Mouse (Mus musculus): ENCODE measurements at regions not wholly inside any gene's neighbourhood (a gene's known extent, or its start where the extent isn't known, plus 50 kb on each side); places are given as distances from the start of the nearest gene placed in this dataset.

DNA sequence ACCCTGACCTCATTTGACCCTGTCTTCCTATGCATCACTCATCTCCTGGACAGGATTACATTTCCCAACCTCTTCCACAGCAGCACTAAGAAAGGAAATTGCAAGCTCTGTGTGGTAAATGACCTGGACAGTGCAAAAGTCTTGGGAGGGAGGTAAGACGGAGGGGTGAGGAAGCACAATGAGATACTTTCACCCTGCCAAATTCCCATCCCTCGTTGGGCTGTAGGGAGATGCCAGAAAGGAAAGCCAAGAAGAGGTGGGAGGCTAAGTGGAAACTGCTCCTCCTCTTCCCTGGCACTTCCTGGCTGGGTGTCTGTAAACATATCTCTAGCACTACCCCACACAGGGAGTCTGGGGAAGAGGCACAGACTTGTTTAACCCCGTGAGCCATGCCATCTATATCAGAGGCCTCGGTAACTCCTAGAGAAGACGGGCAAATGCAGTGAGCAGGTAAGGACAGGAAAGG lies 274.2 kb downstream of the Gm11361 start:
- Histone ChIP-seq H3K4me2 (ENCODE audit: insufficient read depth, low read depth, poor library complexity, severe bottlenecking) (no peak overlapping the region), H3K79me2 (replicated peaks; ENCODE audit: control insufficient read depth, extremely low read depth, insufficient read depth, poor library complexity, severe bottlenecking) (no peaks in the 10 kb centered on the region), H3K4me1 (ENCODE audit: control insufficient read depth in 1 of 2, insufficient read depth in 2 of 2) (no peaks in the 10 kb centered on the region), H3K36me3 (replicated peaks in 1 of 2; ENCODE audit: control insufficient read depth in 1 of 2, insufficient read depth in 1 of 2, low read length in 1 of 2) (no peaks in the 10 kb centered on the region), H3K9ac (ENCODE audit: insufficient read depth, low read depth) (no peak overlapping the region), H3K27me3 (replicated peaks) (no peaks in the 10 kb centered on the region), H3K27ac (ENCODE audit: insufficient read depth, low read depth) (no peak overlapping the region), H3K9me3 (replicated peaks; ENCODE audit: low read length) (peaks cover 6% of the 10 kb centered on the region), H3K4me3 (replicated peaks in 1 of 3; ENCODE audit: low read depth in 2 of 3, low read length in 2 of 3, poor library complexity in 1 of 3) (no peak overlapping the region)
- no peak for DNase-seq (ENCODE audit: extremely low read depth)
- dilution Hi-C loops (cut with MboI; ENCODE audit: extremely low pct_ligation_motif_present, extremely low pct_unique_long_range_greater_than_20kb, low sequenced_read_pairs) = no loop called here
- TF ChIP-seq PAX5 (IDR thresholded peaks at IDR 0.05; ENCODE audit: low read length) (no peak), UBTF (IDR thresholded peaks at IDR 0.05; ENCODE audit: low read depth, low read length) (no peak), ZNF384 (IDR thresholded peaks at IDR 0.05; ENCODE audit: low read depth, low read length) (no peak), MEF2A (IDR thresholded peaks at IDR 0.05; ENCODE audit: borderline replicate concordance, low read depth, low read length) (no peak), USF1 (IDR thresholded peaks at IDR 0.05; ENCODE audit: low read depth, low read length) (no peak), EP300 (IDR thresholded peaks at IDR 0.05; ENCODE audit: low read length) (no peak), USF2 (conservative IDR thresholded peaks at IDR 0.05; ENCODE audit: low read depth, low read length) (no peak), TBP (conservative IDR thresholded peaks at IDR 0.05; ENCODE audit: low read depth, low read length) (no peak), POLR2AphosphoS2 (IDR thresholded peaks at IDR 0.05; ENCODE audit: low read depth, low read length) (no peak), HCFC1 (IDR thresholded peaks at IDR 0.05; ENCODE audit: low read depth, low read length) (no peak), RCOR1 (conservative IDR thresholded peaks at IDR 0.05; ENCODE audit: low read depth, low read length) (no peak), CHD1 (IDR thresholded peaks at IDR 0.05; ENCODE audit: low read depth, low read length) (no peak), SMC3 (IDR thresholded peaks at IDR 0.05; ENCODE audit: low read depth, low read length) (no peak), POLR2A (IDR thresholded peaks at IDR 0.05; ENCODE audit: low read depth, low read length) (no peak), JUN (IDR thresholded peaks at IDR 0.05; ENCODE audit: insufficient read depth, low read depth, low read length) (no peak)
- in situ Hi-C loops (cut with MboI; ENCODE audit: low pct_ligation_motif_present, low pct_unique_long_range_greater_than_20kb, low sequenced_read_pairs) = no loop called here

DNA sequence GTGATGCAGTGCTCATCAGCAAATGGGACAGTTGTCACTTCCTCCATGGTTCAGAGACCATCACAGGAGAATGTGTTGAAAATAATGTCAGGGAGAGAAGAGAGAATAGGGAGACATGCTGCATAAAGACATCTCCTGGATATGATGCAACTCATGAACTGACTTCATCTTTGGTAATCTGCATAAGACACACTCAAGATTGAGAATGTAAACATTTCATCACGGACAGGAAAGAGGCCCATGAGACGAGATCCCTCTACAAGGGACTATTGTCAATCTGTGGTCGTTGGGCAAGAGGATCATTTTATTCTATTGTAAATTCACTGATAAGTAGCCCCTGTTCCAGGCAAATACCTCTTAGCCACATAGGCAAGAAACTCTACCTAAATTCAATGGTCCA lies 273.6 kb downstream of the Gm11361 start:
- H3K79me2 ChIP-seq (replicated peaks; ENCODE audit: control insufficient read depth, extremely low read depth, insufficient read depth, poor library complexity, severe bottlenecking) = no peaks in the 10 kb centered on the region
- no peak overlapping the region for H3K27ac ChIP-seq (ENCODE audit: insufficient read depth, low read depth)
- peaks cover 6% of the 10 kb centered on the region for H3K9me3 ChIP-seq (replicated peaks; ENCODE audit: low read length)
- DNase-seq (ENCODE audit: extremely low read depth) = no peak
- dilution Hi-C loops (cut with MboI; ENCODE audit: extremely low pct_ligation_motif_present, extremely low pct_unique_long_range_greater_than_20kb, low sequenced_read_pairs) = no loop called here
- H3K9ac ChIP-seq (ENCODE audit: insufficient read depth, low read depth) = no peak overlapping the region
- no peaks in the 10 kb centered on the region for H3K4me1 ChIP-seq (ENCODE audit: control insufficient read depth in 1 of 2, insufficient read depth in 2 of 2)
- in situ Hi-C loops (cut with MboI; ENCODE audit: low pct_ligation_motif_present, low pct_unique_long_range_greater_than_20kb, low sequenced_read_pairs) = no loop called here
- no peak overlapping the region for H3K4me3 ChIP-seq (replicated peaks in 1 of 3; ENCODE audit: low read depth in 2 of 3, low read length in 2 of 3, poor library complexity in 1 of 3)
- H3K36me3 ChIP-seq (replicated peaks in 1 of 2; ENCODE audit: control insufficient read depth in 1 of 2, insufficient read depth in 1 of 2, low read length in 1 of 2) = no peaks in the 10 kb centered on the region
- TF ChIP-seq BHLHE40 (IDR thresholded peaks at IDR 0.05; ENCODE audit: low read depth, low read length) = no peak
- no peak for TF ChIP-seq TCF12 (IDR thresholded peaks at IDR 0.05; ENCODE audit: low read depth, low read length)
- TF ChIP-seq EP300 (IDR thresholded peaks at IDR 0.05; ENCODE audit: low read length) = no peak
- no peak for TF ChIP-seq NELFE (IDR thresholded peaks at IDR 0.05; ENCODE audit: low read depth, low read length)
- TF ChIP-seq ETS1 (conservative IDR thresholded peaks at IDR 0.05; ENCODE audit: low read depth, low read length) = no peak
- TF ChIP-seq PAX5 (IDR thresholded peaks at IDR 0.05; ENCODE audit: low read length) = no peak
- TF ChIP-seq ZC3H11A (IDR thresholded peaks at IDR 0.05; ENCODE audit: low read depth, low read length) = no peak
- TF ChIP-seq ZNF384 (IDR thresholded peaks at IDR 0.05; ENCODE audit: low read depth, low read length) = no peak
- no peak for TF ChIP-seq GABPA (IDR thresholded peaks at IDR 0.05; ENCODE audit: insufficient replicate concordance, low read depth, low read length)
- TF ChIP-seq MXI1 (IDR thresholded peaks at IDR 0.05; ENCODE audit: low read depth, low read length) = no peak
- no peak for TF ChIP-seq USF1 (IDR thresholded peaks at IDR 0.05; ENCODE audit: low read depth, low read length)
- no peak for TF ChIP-seq KAT2A (IDR thresholded peaks at IDR 0.05; ENCODE audit: insufficient replicate concordance, low read length)
- no peak for TF ChIP-seq JUN (IDR thresholded peaks at IDR 0.05; ENCODE audit: insufficient read depth, low read depth, low read length)
- no peak for TF ChIP-seq ZKSCAN1 (IDR thresholded peaks at IDR 0.05; ENCODE audit: borderline replicate concordance, low read depth, low read length)
- TF ChIP-seq E2F4 (IDR thresholded peaks at IDR 0.05; ENCODE audit: insufficient replicate concordance, low read depth, low read length) = no peak
- TF ChIP-seq SIN3A (IDR thresholded peaks at IDR 0.05; ENCODE audit: low read length) = no peak
- TF ChIP-seq JUND (conservative IDR thresholded peaks at IDR 0.05; ENCODE audit: low read depth, low read length) = no peak
- TF ChIP-seq MEF2A (IDR thresholded peaks at IDR 0.05; ENCODE audit: borderline replicate concordance, low read depth, low read length) = no peak
- no peak overlapping the region for H3K4me2 ChIP-seq (ENCODE audit: insufficient read depth, low read depth, poor library complexity, severe bottlenecking)
- H3K27me3 ChIP-seq (replicated peaks) = no peaks in the 10 kb centered on the region

Data from CH12.LX (cell line).